Mouse (Mus musculus) liver, embryonic 14.5 days (tissue): ENCODE measurements at regions not wholly inside any gene's neighbourhood (a gene's known extent, or its start where the extent isn't known, plus 50 kb on each side); places are given as distances from the start of the nearest gene placed in this dataset.

Source experiments
- ATAC-seq: fragments of 200-750 bp; cut with Nextera tagmentation; 2 replicates; pipeline ENCODE4 v1.8.0; 2017; ENCODE audit warnings: moderate number of reproducible peaks, mild to moderate bottlenecking, moderate library complexity; ENCODE audit not compliant: insufficient read depth
- DNase-seq, 3 experiments: peaks; one replicate each; pipeline ENCODE4 v3.0.0-alpha.2; 2012 to 2013; ENCODE audit warnings: low read depth in 3 of 3, low spot score in 3 of 3
- H3K27ac ChIP-seq: fragments of 300-500 bp; sonication (generic); 2 replicates; pipeline ENCODE4 v1.5.1; 2014; ENCODE audit warnings: moderate library complexity, mild to moderate bottlenecking, control low read depth, inconsistent platforms
- H3K27me3 ChIP-seq: fragments of 300-500 bp; sonication (generic); 2 replicates; pipeline ENCODE4 v1.6.1; 2014; ENCODE audit warnings: mild to moderate bottlenecking, low read length, moderate library complexity; ENCODE audit not compliant: control insufficient read depth, insufficient read depth
- H3K36me3 ChIP-seq: fragments of 300-500 bp; sonication (generic); replicated peaks from 2 replicates; pipeline ENCODE4 v1.6.1; 2014; ENCODE audit warnings: low read depth; ENCODE audit not compliant: control insufficient read depth, insufficient read depth
- H3K4me1 ChIP-seq, 2 experiments: fragments of 200-500 bp in 1 of 2; fragments of 300-500 bp in 1 of 2; sonication (generic) in 1 of 2; replicated peaks; 2 replicates each; pipeline ENCODE4 v1.6.1; 2012 to 2014; ENCODE audit warnings: antibody characterized with exemption in 1 of 2, inconsistent platforms in 1 of 2, low read length in 1 of 2; ENCODE audit not compliant: control insufficient read depth in 2 of 2, insufficient read depth in 2 of 2
- H3K4me2 ChIP-seq: fragments of 300-500 bp; sonication (generic); 2 replicates; pipeline ENCODE4 v1.6.1; 2014; ENCODE audit warnings: low read depth, mild to moderate bottlenecking, control low read depth, moderate library complexity
- H3K4me3 ChIP-seq, 2 experiments: fragments of 200-500 bp in 1 of 2; fragments of 300-500 bp in 1 of 2; sonication (generic) in 1 of 2; 2 replicates each; pipeline ENCODE4 v1.5.1; 2012 to 2014; ENCODE audit warnings: low read depth in 2 of 2, low read length in 2 of 2, mild to moderate bottlenecking in 2 of 2, control low read depth in 1 of 2, inconsistent platforms in 1 of 2, moderate library complexity in 1 of 2; ENCODE audit not compliant: insufficient read depth in 1 of 2
- H3K9ac ChIP-seq: fragments of 300-500 bp; sonication (generic); replicated peaks from 2 replicates; pipeline ENCODE4 v1.6.1; 2014; ENCODE audit warnings: mild to moderate bottlenecking, control low read depth, moderate library complexity
- H3K9me3 ChIP-seq: fragments of 300-500 bp; sonication (generic); 2 replicates; pipeline ENCODE4 v1.6.1; 2016; ENCODE audit warnings: low read length, mixed read lengths; ENCODE audit not compliant: control insufficient read depth
- CTCF ChIP-seq: IDR thresholded peaks from 2 replicates; pipeline ENCODE4 v1.5.1; 2016; ENCODE audit warnings: antibody characterized with exemption, low read depth, control low read depth
- EP300 ChIP-seq: IDR thresholded peaks from 2 replicates; pipeline ENCODE4 v1.6.1; 2016; ENCODE audit warnings: antibody characterized with exemption, low read depth
- WGBS: fragments of 180-500 bp; shearing (Covaris S2); extraction: QIAGEN DNeasy Blood & Tissue Kit; methylation state at CpG from one replicate; pipeline ENCODE4 v1.1.7; 2014; ENCODE audit not compliant: insufficient replicate concordance; 5-methylcytosine and 5-hydroxymethylcytosine counted together

DNA sequence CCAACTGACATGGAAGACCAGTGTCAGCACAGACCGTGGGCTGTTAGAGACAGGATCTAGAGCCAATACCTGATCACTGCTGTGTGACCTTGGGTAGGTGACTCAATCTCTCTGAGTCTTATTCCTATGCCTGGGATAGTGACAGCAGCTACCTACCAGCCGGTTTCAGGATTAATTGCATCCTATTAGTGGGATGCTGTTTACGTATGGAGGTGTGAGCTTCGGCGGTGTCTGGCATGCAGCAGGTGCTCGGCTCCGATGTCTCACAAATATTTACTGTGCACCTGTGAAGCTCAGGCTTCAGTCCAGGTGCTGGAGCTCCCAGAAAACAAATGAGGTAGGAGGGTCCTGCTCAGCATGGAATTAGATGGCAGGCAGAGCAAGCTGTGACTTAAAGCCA lies 118.2 kb downstream of the Kif26a start:
- Histone ChIP-seq H3K27me3 (no peaks in the 10 kb centered on the region), H3K9me3 (no peaks in the 10 kb centered on the region), H3K4me3 (no peak overlapping the region), H3K36me3 (no peaks in the 10 kb centered on the region), H3K4me2 (no peak overlapping the region), H3K4me1 (no peaks in the 10 kb centered on the region), H3K27ac (no peak overlapping the region), H3K9ac (no peak overlapping the region)
- DNase-seq (no peak), ATAC-seq (no peak)
- no peak for TF ChIP-seq CTCF
- no peak for TF ChIP-seq EP300
- WGBS: 53% methylated on average over 7 of the region's 7 CpGs

DNA sequence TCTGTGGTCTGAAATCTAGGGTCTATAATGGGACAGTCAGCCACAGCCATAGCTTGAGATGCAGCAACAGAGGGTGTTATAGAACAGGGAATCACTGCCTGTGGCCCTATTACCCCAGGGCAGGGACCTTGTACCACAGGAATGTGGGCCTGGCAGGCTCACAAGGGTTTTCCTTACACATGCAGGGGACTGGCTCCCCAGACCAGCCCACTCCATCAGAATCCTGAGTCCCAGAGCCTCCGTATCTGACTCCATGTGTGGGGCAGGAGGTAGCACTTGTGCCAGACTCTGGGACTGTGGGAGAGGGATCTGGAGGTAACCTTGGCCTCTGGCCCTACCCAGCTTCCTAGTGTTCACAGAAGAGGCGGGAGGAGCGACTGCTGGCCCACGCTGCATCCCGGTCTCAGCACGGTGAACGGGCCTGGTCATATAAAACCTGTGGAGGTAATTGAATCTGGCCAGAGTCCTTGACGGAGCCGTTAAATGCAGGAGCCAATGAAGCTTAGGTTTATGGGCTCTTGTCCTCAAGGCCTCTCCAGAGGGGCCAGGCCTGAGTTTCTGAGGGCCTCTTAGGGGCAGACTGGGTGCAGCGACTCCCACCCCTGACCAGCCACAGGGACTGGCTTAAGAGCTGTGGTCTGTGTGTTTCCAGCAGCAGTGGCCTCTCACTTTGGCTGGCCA lies 119.4 kb downstream of the Kif26a start:
- no peaks in the 10 kb centered on the region for H3K9me3 ChIP-seq
- ATAC-seq (no peak), DNase-seq (no peak)
- H3K4me3 ChIP-seq: no peak overlapping the region
- no peak overlapping the region for H3K4me2 ChIP-seq
- no peak overlapping the region for H3K9ac ChIP-seq
- no peaks in the 10 kb centered on the region for H3K36me3 ChIP-seq
- TF ChIP-seq EP300: no peak
- no peak for TF ChIP-seq CTCF
- no peaks in the 10 kb centered on the region for H3K27me3 ChIP-seq
- H3K4me1 ChIP-seq: no peaks in the 10 kb centered on the region
- 56% methylated on average over 10 of the region's 10 CpGs for WGBS
- H3K27ac ChIP-seq: no peak overlapping the region

DNA sequence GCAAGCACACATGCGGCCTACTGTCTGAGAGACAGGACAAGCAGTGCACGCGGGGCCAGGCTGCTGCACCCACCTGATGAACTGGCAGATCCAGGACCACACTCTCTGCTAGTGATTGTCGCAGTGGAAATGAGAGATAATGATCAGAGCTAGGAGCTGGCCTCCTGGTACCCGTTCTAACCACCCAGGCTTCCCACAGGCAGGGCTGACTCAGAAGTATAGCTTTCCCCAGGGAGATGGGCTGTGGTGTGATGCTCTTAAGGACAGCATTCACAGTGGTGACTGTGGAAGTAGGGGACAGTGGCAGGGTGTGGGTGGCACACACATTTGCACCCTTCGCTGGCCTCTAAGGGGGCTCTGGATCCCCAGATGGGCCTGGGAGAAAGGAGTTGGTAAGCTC lies 128.0 kb downstream of the Kif26a start:
- H3K4me2 ChIP-seq: no peak overlapping the region
- DNase-seq (no peak), ATAC-seq (no peak)
- WGBS: 47% methylated on average over 6 of the region's 6 CpGs
- H3K4me1 ChIP-seq: no peaks in the 10 kb centered on the region
- H3K27ac ChIP-seq: no peak overlapping the region
- no peaks in the 10 kb centered on the region for H3K27me3 ChIP-seq
- H3K9ac ChIP-seq: no peak overlapping the region
- no peaks in the 10 kb centered on the region for H3K9me3 ChIP-seq
- H3K36me3 ChIP-seq: no peaks in the 10 kb centered on the region
- H3K4me3 ChIP-seq: no peak overlapping the region
- TF ChIP-seq CTCF (no peak), EP300 (no peak)

DNA sequence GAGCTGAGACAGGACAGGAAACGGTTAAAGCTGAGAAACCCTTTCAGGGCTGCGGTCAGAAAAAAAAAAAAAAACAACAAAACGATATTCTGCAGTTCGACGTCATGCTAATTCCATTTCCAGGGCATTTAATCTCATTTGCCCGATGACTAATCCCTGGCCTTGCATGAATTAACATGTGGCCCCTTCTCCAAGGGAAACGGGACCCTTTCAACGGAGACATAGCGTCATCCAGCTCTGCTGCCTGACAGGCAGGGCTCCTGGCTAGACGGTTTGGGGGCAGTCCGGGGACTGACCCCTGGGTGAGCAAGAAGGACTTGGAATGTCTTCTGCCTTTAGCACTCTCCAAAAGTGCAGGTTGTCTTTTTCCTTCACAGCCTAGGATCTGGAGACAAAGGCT lies 128.7 kb downstream of the Kif26a start:
- H3K4me1 ChIP-seq: no peaks in the 10 kb centered on the region
- no peaks in the 10 kb centered on the region for H3K36me3 ChIP-seq
- no peak overlapping the region for H3K4me3 ChIP-seq
- no peak overlapping the region for H3K9ac ChIP-seq
- 32% methylated on average over 11 of the region's 11 CpGs for WGBS
- H3K27ac ChIP-seq: no peak overlapping the region
- no peak overlapping the region for H3K4me2 ChIP-seq
- no peaks in the 10 kb centered on the region for H3K9me3 ChIP-seq
- TF ChIP-seq CTCF: no peak
- TF ChIP-seq EP300: no peak
- ATAC-seq (no peak), DNase-seq (no peak)
- no peaks in the 10 kb centered on the region for H3K27me3 ChIP-seq

DNA sequence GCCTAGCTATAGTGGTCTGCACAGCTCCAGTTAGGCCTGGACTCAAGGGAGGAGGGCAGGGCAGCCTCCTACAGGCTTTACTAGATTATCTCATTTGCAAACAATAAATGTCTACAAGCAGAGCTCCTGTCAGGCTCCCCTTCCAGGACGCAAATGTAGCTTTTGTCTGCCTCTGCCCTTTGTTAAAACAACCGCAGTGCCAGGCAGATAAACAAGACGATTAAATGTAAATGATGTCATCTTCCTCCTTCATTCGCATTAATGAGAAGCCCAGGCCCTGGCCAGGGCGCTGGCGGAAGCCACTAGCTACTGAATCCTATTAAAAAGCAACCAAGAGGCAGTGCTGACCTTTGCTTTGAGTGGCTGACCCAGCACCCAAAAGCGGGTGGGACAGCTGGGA lies 130.6 kb downstream of the Kif26a start:
- no peak overlapping the region for H3K9ac ChIP-seq
- no peaks in the 10 kb centered on the region for H3K36me3 ChIP-seq
- H3K27ac ChIP-seq: no peak overlapping the region
- DNase-seq (no peak), ATAC-seq (no peak)
- H3K27me3 ChIP-seq: no peaks in the 10 kb centered on the region
- H3K4me3 ChIP-seq: no peak overlapping the region
- H3K4me2 ChIP-seq: no peak overlapping the region
- no peaks in the 10 kb centered on the region for H3K4me1 ChIP-seq
- no peak for TF ChIP-seq CTCF
- no peaks in the 10 kb centered on the region for H3K9me3 ChIP-seq
- 36% methylated on average over 7 of the region's 7 CpGs for WGBS
